Mouse (Mus musculus) ES-E14 (cell line): Measurements from ENCODE around the gene Lifr.

Experiments used
- MAFK ChIP-seq: IDR thresholded peaks from 2 replicates; pipeline ENCODE4 v1.6.1; 2014; ENCODE audit warnings: mild to moderate bottlenecking, low read depth, low read length, inconsistent platforms; ENCODE audit not compliant: insufficient read depth
- ZNF384 ChIP-seq: IDR thresholded peaks from 2 replicates; pipeline ENCODE4 v1.6.1; 2012; ENCODE audit warnings: low read depth, low read length, inconsistent platforms

- TF ChIP-seq MAFK (no peak), ZNF384 (no peak)
These were observed 108.4 kb downstream of the Lifr start for GRCm38 (mm10) chr15:7198816-7199215.
